9 mouse cellular contexts compared by ENCODE assay signal in the genomic region with DNA sequence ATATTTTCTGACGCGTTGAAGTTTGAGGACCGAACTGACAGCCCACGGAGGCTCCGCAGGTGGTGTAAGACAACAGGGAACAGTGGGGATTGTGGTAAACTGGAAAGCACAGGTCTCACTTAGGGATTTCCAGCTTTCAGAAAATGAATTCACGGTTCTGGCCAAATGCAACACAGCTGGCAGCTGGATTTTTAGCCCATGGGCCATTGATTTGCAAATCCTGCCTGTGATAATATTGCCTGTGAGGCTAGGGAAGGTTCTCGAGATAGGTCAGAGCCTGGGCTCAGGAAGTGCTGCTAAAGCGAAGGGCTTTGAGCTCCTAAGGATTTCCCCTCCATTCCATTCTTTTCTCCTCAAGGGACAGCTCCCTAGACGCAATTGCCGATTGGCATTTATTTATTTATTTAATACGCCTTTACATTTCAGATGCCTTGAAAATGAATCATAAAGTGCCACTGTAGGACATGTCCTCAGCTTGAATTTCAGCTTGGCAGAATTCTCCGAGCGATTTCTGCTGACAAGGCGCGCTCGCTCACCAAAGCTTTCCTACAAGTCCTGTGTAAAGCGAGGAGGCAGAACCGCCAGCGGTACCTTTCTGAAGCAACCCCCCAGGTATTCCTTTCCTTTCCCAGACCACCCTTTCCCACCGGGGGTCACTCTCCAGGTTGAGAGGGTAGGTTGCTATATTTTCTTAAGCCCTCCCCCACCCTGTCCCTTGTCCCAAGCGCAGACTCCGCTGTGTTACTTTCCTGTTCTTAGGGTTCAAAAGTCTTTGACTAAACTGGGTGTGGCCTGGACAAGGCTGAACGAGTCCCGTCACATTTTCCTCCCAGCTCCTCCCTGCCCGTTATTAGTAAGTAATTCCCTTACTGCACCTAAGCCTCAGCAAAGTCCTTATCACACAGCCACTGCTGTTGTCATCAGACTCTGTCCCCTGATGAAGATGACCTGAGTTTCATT. TPM values are rescaled to one million over a fixed set of nuclear protein-coding genes. Genes with fewer than 3 reads are reported as not detected.
DNase-seq lines count a peak whose midpoint lies in the region; ATAC-seq lines count a peak whose summit lies in the region.
"Had no signal": no experiment of that assay in that cellular context is flagged by ENCODE, and none has a peak within 500 bp of the region (broad histone marks: within the 10 kb centered on the region; RNA-seq: fewer than 3 reads in every experiment).

No protein-coding gene starts in this region.

- H3K9me3 ChIP-seq in hindbrain, embryonic 13.5 days = no peaks in the 10 kb centered on the region
- no peaks in the 10 kb centered on the region for H3K9me3 ChIP-seq in limb, embryonic 12.5 days

- H3K9ac ChIP-seq in hindbrain, embryonic 13.5 days = peak overlapping the region; percentile 46; the same call in 1 of the 2 replicates
- H3K9ac ChIP-seq in limb, embryonic 12.5 days (replicated peaks) = no peak overlapping the region

- no peak for ATAC-seq in hindbrain, embryonic 13.5 days (ENCODE audit: low FRiP score)
- no peak for ATAC-seq in limb, embryonic 12.5 days (ENCODE audit: insufficient number of reproducible peaks, insufficient read depth, low FRiP score, low TSS enrichment, low read depth)

- H3K36me3 ChIP-seq in hindbrain, embryonic 13.5 days = no peaks in the 10 kb centered on the region
- no peaks in the 10 kb centered on the region for H3K36me3 ChIP-seq in limb, embryonic 12.5 days

- 4% methylated on average over 25 of the region's 25 CpGs for WGBS in hindbrain, embryonic 13.5 days
- WGBS in limb, embryonic 12.5 days = 6% methylated on average over 25 of the region's 25 CpGs

- H3K4me3 ChIP-seq in hindbrain, embryonic 13.5 days = peak overlapping the region; percentile 15; the same call in 1 of the 2 replicates
- H3K4me3 ChIP-seq in limb, embryonic 12.5 days (replicated peaks) = peak overlapping the region; percentile 27

- peak; percentile 20 for DNase-seq in right cerebral cortex, postnatal 4 days
- DNase-seq in right cerebral cortex, postnatal 36 days (ENCODE audit: low spot score in 2 of 2) = no peak
- peak; percentile 17 for DNase-seq in yolk sac, embryonic 10.5 days (ENCODE audit: low spot score)
- DNase-seq in layer of hippocampus, adult 9-11 months = no peak
- no peak for DNase-seq in thymus, postnatal 4 days
- no peak for DNase-seq in embryo, embryonic 9.5 days (ENCODE audit: extremely low spot score)
- DNase-seq: gastrocnemius, postnatal 36 days had no signal

- no peak overlapping the region for H3K27ac ChIP-seq in hindbrain, embryonic 13.5 days
- no peak overlapping the region for H3K27ac ChIP-seq in limb, embryonic 12.5 days

- H3K27me3 ChIP-seq in hindbrain, embryonic 13.5 days = peaks cover 40% of the 10 kb centered on the region
- H3K27me3 ChIP-seq in limb, embryonic 12.5 days = peaks cover 36% of the 10 kb centered on the region

- H3K4me1 ChIP-seq in hindbrain, embryonic 13.5 days (replicated peaks) = peaks cover 15% of the 10 kb centered on the region
- peaks cover 12% of the 10 kb centered on the region for H3K4me1 ChIP-seq in limb, embryonic 12.5 days (replicated peaks)

- peak overlapping the region; percentile 46 for H3K4me2 ChIP-seq in hindbrain, embryonic 13.5 days
- peak overlapping the region; percentile 50 for H3K4me2 ChIP-seq in limb, embryonic 12.5 days

RNA-seq across cellular contexts. Expression of gene Bnc1, which starts 24.9 kb away (rescaled TPM):
- 0.47 and 0.49 TPM in 2 replicates for polyA plus RNA-seq in hindbrain, embryonic 13.5 days (2015; fragmentation: Nextera tagmentation; extraction: Ambion mirVana)
- polyA plus RNA-seq in limb, embryonic 12.5 days (2016; fragmentation: Nextera tagmentation; extraction: Ambion mirVana) = 4.2 and 4.4 TPM in 2 replicates

Comparison
In these comparisons a context has a peak if more than half of its experiments do, and no peak if none do; other contexts are left out.
1. DNase-seq: peak in right cerebral cortex, postnatal 4 days (single experiment) and yolk sac, embryonic 10.5 days (single experiment); none in right cerebral cortex, postnatal 36 days (0 of 2), layer of hippocampus, adult 9-11 months (single experiment), thymus, postnatal 4 days (single experiment) and embryo, embryonic 9.5 days (single experiment).